ENCODE assay signal across 14 mouse cellular contexts in the genomic region with DNA sequence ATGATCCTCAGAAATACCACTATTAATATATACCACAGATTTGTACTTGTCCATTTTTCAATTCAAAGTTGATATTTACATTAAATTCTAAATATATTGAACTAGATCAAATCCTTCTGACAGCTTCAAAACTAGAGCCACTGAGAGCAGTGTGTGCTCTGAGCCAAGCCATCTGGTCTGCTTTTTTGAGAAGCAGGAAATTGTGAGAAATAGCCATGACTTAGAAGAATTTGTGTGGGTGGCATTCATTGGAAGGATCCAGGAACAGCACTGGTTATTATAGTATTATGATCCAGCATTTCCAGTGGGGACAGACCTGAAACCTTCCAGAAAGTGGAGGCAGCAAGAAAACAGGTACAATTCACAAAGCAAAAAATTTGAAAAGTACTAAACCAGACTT.
DNase-seq lines count a peak whose midpoint lies in the region; ATAC-seq lines count a peak whose summit lies in the region.
"Had no signal": no experiment of that assay in that cellular context is flagged by ENCODE, and none has a peak within 500 bp of the region (broad histone marks: within the 10 kb centered on the region; RNA-seq: fewer than 3 reads in every experiment).

No protein-coding gene starts in this region.

- no peaks in the 10 kb centered on the region for H3K9me3 ChIP-seq in heart, embryonic 11.5 days (replicated peaks; ENCODE audit: control insufficient read depth, low read length)
- H3K9me3 ChIP-seq in lung, embryonic 16.5 days (ENCODE audit: control insufficient read depth, low read length) = no peaks in the 10 kb centered on the region
- H3K9me3 ChIP-seq: liver, embryonic 13.5 days had no signal

- H3K4me1 ChIP-seq in heart, embryonic 11.5 days (ENCODE audit: control insufficient read depth, insufficient read depth, low read length) = no peaks in the 10 kb centered on the region
- no peaks in the 10 kb centered on the region for H3K4me1 ChIP-seq in lung, embryonic 16.5 days (replicated peaks; ENCODE audit: control insufficient read depth, insufficient read depth, low read length)
- H3K4me1 ChIP-seq: liver, embryonic 13.5 days had no signal

- DNase-seq in heart, postnatal 10 days = peak; percentile 2 to 20
- DNase-seq in lung, postnatal 36 days = no peak
- DNase-seq in cerebellum, postnatal 14 days = peak; percentile 6 to 30
- no peak for DNase-seq in adrenal gland, postnatal 4 days (ENCODE audit: low spot score in 2 of 2)
- DNase-seq in embryo, embryonic 10 days (ENCODE audit: low spot score) = no peak
- DNase-seq: liver, embryonic 13.5 days; lung, postnatal 14 days; thymus, adult 18-20 months had no signal

- H3K4me3 ChIP-seq in heart, embryonic 11.5 days (ENCODE audit: low read depth, low read length) = no peak overlapping the region
- no peak overlapping the region for H3K4me3 ChIP-seq in lung, embryonic 16.5 days (ENCODE audit: low read length)
- H3K4me3 ChIP-seq: erythroblast, embryonic 14.5 days; liver, embryonic 13.5 days; myocyte had no signal

- H3K27ac ChIP-seq in heart, embryonic 11.5 days (ENCODE audit: low read depth, low read length) = no peak overlapping the region
- H3K27ac ChIP-seq in lung, embryonic 16.5 days (ENCODE audit: low read length) = no peak overlapping the region
- H3K27ac ChIP-seq: liver, embryonic 13.5 days had no signal

- H3K27me3 ChIP-seq in heart, embryonic 11.5 days (ENCODE audit: control insufficient read depth, insufficient read depth, low read length) = no peaks in the 10 kb centered on the region
- H3K27me3 ChIP-seq in lung, embryonic 16.5 days (ENCODE audit: control insufficient read depth, insufficient read depth, low read depth, low read length) = no peaks in the 10 kb centered on the region
- H3K27me3 ChIP-seq: liver, embryonic 13.5 days had no signal

- no peaks in the 10 kb centered on the region for H3K36me3 ChIP-seq in heart, embryonic 11.5 days (ENCODE audit: control insufficient read depth, insufficient read depth, low read length)
- H3K36me3 ChIP-seq in lung, embryonic 16.5 days (ENCODE audit: control insufficient read depth, insufficient read depth, low read length) = no peaks in the 10 kb centered on the region
- H3K36me3 ChIP-seq: liver, embryonic 13.5 days had no signal

- intact Hi-C loops in heart, postnatal 10 days (cut with DNase I) = loop anchor here (10.0 kb wide), 1 partner anchor 840 kb away; no protein-coding TSS in a partner anchor

- no peak for ATAC-seq in heart, embryonic 11.5 days (replicated peaks; ENCODE audit: insufficient number of reproducible peaks, low FRiP score, low TSS enrichment)
- ATAC-seq in lung, embryonic 16.5 days (ENCODE audit: low read depth) = 0 out of 2 replicates have a peak, but pooled peaks have one; percentile 45
- ATAC-seq: inflammation-experienced regulatory T-cells, adult 6 months had no signal

- no peak overlapping the region for H3K9ac ChIP-seq in heart, embryonic 11.5 days (ENCODE audit: low read depth, low read length)
- no peak overlapping the region for H3K9ac ChIP-seq in lung, embryonic 16.5 days (ENCODE audit: low read length)
- H3K9ac ChIP-seq: liver, embryonic 13.5 days had no signal

- no peak overlapping the region for H3K4me2 ChIP-seq in heart, embryonic 11.5 days
- no peak overlapping the region for H3K4me2 ChIP-seq in lung, embryonic 16.5 days (ENCODE audit: low read depth, low read length)
- H3K4me2 ChIP-seq: liver, embryonic 13.5 days; midbrain, embryonic 11.5 days had no signal

Comparison
In these comparisons a context has a peak if more than half of its experiments do, and no peak if none do; other contexts are left out.
1. DNase-seq: peak in heart, postnatal 10 days (2 of 2) and cerebellum, postnatal 14 days (2 of 2); none in lung, postnatal 36 days (single experiment), adrenal gland, postnatal 4 days (0 of 2) and embryo, embryonic 10 days (single experiment).